Mouse (Mus musculus) E14TG2a.4 (cell line): ENCODE results near the gene Cit.

ENCODE experiments used
- CTCF ChIP-seq: conservative IDR thresholded peaks from 2 replicates; pipeline ENCODE4 v1.5.1; 2014; ENCODE audit warnings: low read length
- NANOG ChIP-seq: IDR thresholded peaks from 2 replicates; pipeline ENCODE4 v1.6.1; 2014; ENCODE audit warnings: borderline replicate concordance, low read length, mixed read lengths
- POU5F1 ChIP-seq: IDR thresholded peaks from 2 replicates; pipeline ENCODE4 v1.6.1; 2014; ENCODE audit warnings: low read length, borderline replicate concordance

GRCm38 (mm10) chr5:115985101-115985500, 140.0 kb downstream of the Cit start:
- TF ChIP-seq CTCF (no peak), NANOG (no peak), POU5F1 (no peak)
